Mouse (Mus musculus) lung, adult 2 months (tissue): ENCODE measurements around the gene Ier3.

Source experiments
- CTCF ChIP-seq: fragments of 200-500 bp; IDR thresholded peaks from 2 replicates; pipeline ENCODE4 v1.5.1; 2011; ENCODE audit warnings: mild to moderate bottlenecking, low read length, control low read depth; ENCODE audit not compliant: insufficient read depth
- POLR2A ChIP-seq: fragments of 200-500 bp; IDR thresholded peaks from 2 replicates; pipeline ENCODE4 v1.6.1; 2011; ENCODE audit warnings: low read depth, mild to moderate bottlenecking, control low read depth, low read length, borderline replicate concordance; ENCODE audit errors: extremely low read depth

GRCm38 (mm10) chr17:35810900-35811648 lies 10.4 kb upstream of the Ier3 start:
- TF ChIP-seq CTCF (no peak), POLR2A (no peak)
